Mouse (Mus musculus): ENCODE results near the gene Gm20388. TPM values are rescaled to one million over a fixed set of nuclear protein-coding genes. Genes with fewer than 3 reads are reported as not detected.
A peak's percentile ranks its signal among the peaks of the same experiment; 100 is the strongest.

Gene Gm20388
- polyA plus RNA-seq, 1 experiment from 2014 or later = not detected

DNA sequence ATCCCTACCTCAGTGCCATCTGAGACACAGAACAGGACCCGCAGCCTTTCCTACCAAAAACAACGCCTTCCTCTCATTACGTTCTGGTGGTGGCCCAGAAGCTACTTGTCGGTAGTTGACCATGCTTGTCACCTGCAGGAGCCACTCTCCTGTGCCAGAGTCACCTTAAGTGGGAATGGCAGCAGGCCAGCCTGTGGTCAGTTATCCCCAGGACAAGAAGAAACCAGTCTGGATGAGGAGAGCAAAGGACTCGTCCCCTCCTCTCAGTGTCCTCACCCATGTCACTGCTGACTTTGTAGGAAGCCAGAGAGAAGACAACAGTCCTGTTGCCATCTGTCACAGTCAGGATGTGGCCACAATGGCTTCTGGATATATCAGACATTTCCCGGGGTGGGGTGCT, 2906.3 kb downstream of the Gm20388 start:
- Histone ChIP-seq H3K9ac (no peak overlapping the region), H3K27me3 (no peaks in the 10 kb centered on the region; the same call in 1 of the 2 replicates), H3K4me2 (no peak overlapping the region), H3K9me3 (replicated peaks) (no peaks in the 10 kb centered on the region), H3K4me3 (no peak overlapping the region), H3K4me1 (replicated peaks) (no peaks in the 10 kb centered on the region), H3K36me3 (no peaks in the 10 kb centered on the region), H3K27ac (no peak overlapping the region)
- ATAC-seq (replicated peaks; ENCODE audit: insufficient number of reproducible peaks, insufficient read depth, low FRiP score, low read depth) = no peak
- 84% methylated on average over 6 of the region's 6 CpGs for WGBS

GRCm38 (mm10) chr8:122817724-122818496, 2907.3 kb downstream of the Gm20388 start:
- no peak overlapping the region for H3K4me3 ChIP-seq
- no peak for ATAC-seq (replicated peaks; ENCODE audit: insufficient number of reproducible peaks, insufficient read depth, low FRiP score, low read depth)
- H3K27ac ChIP-seq = no peak overlapping the region
- no peak overlapping the region for H3K9ac ChIP-seq
- H3K4me2 ChIP-seq = no peak overlapping the region
- no peaks in the 10 kb centered on the region for H3K36me3 ChIP-seq
- no peaks in the 10 kb centered on the region; the same call in 1 of the 2 replicates for H3K27me3 ChIP-seq
- H3K9me3 ChIP-seq (replicated peaks) = no peaks in the 10 kb centered on the region
- 44% methylated on average over 13 of the region's 13 CpGs for WGBS
- no peaks in the 10 kb centered on the region for H3K4me1 ChIP-seq (replicated peaks)

- Histone ChIP-seq H3K9me3 (replicated peaks) (no peaks in the 10 kb centered on the region), H3K4me2 (no peak overlapping the region), H3K4me3 (no peak overlapping the region), H3K36me3 (no peaks in the 10 kb centered on the region), H3K27ac (no peak overlapping the region), H3K9ac (no peak overlapping the region), H3K4me1 (replicated peaks) (no peaks in the 10 kb centered on the region), H3K27me3 (no peaks in the 10 kb centered on the region)
- ATAC-seq (replicated peaks; ENCODE audit: insufficient number of reproducible peaks, insufficient read depth, low FRiP score, low read depth) = no peak
- 61% methylated on average over 11 of the region's 11 CpGs for WGBS
These were observed 2909.1 kb downstream of the Gm20388 start for GRCm38 (mm10) chr8:122819776-122820175.

GRCm38 (mm10) chr8:122824571-122824970, 2913.9 kb downstream of the Gm20388 start:
- H3K27ac ChIP-seq = no peak overlapping the region
- no peak overlapping the region for H3K4me2 ChIP-seq
- no peak overlapping the region for H3K4me3 ChIP-seq
- no peak overlapping the region for H3K9ac ChIP-seq
- H3K4me1 ChIP-seq (replicated peaks) = no peaks in the 10 kb centered on the region
- no peaks in the 10 kb centered on the region for H3K9me3 ChIP-seq (replicated peaks)
- no peak for ATAC-seq (replicated peaks; ENCODE audit: insufficient number of reproducible peaks, insufficient read depth, low FRiP score, low read depth)
- H3K36me3 ChIP-seq = no peaks in the 10 kb centered on the region
- H3K27me3 ChIP-seq = 0 out of 2 replicates have a peak, but pooled peaks cover 13% of the 10 kb centered on the region
- 35% methylated on average over 5 of the region's 5 CpGs for WGBS

GRCm38 (mm10) chr8:122824986-122825385, 2914.3 kb downstream of the Gm20388 start:
- 67% methylated on average over 9 of the region's 9 CpGs for WGBS
- H3K4me2 ChIP-seq = no peak overlapping the region
- H3K9ac ChIP-seq = no peak overlapping the region
- 0 out of 2 replicates have a peak, but pooled peaks cover 13% of the 10 kb centered on the region for H3K27me3 ChIP-seq
- H3K27ac ChIP-seq = no peak overlapping the region
- H3K4me3 ChIP-seq = no peak overlapping the region
- H3K4me1 ChIP-seq (replicated peaks) = no peaks in the 10 kb centered on the region
- no peaks in the 10 kb centered on the region for H3K9me3 ChIP-seq (replicated peaks)
- no peak for ATAC-seq (replicated peaks; ENCODE audit: insufficient number of reproducible peaks, insufficient read depth, low FRiP score, low read depth)
- H3K36me3 ChIP-seq = no peaks in the 10 kb centered on the region

DNA sequence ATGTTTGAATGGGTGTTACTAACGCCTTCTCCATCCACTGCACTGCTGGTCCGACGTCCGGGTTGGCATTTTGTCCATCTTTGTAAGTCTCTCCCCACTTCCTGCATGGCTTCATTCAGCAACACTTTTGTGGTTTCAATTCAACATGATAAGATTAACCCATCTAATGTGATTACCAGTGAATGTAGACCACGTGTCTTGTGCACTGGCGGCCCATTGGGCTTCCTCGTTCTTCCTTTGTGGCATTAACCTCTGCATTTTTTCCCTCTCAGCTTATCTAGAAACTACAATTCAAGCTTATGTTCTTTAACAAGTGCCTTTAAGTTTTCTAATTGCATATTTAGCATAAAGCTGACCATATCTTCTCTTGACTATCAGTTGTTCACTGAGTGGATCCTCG, 2914.8 kb downstream of the Gm20388 start:
- H3K4me1 ChIP-seq (replicated peaks) = no peaks in the 10 kb centered on the region
- H3K9ac ChIP-seq = no peak overlapping the region
- no peaks in the 10 kb centered on the region for H3K36me3 ChIP-seq
- no peak for ATAC-seq (replicated peaks; ENCODE audit: insufficient number of reproducible peaks, insufficient read depth, low FRiP score, low read depth)
- H3K9me3 ChIP-seq (replicated peaks) = no peaks in the 10 kb centered on the region
- H3K4me2 ChIP-seq = no peak overlapping the region
- H3K27me3 ChIP-seq = 0 out of 2 replicates have a peak, but pooled peaks cover 13% of the 10 kb centered on the region
- H3K27ac ChIP-seq = no peak overlapping the region
- no peak overlapping the region for H3K4me3 ChIP-seq
- 58% methylated on average over 8 of the region's 8 CpGs for WGBS

GRCm38 (mm10) chr8:122829396-122829795, 2918.8 kb downstream of the Gm20388 start:
- Histone ChIP-seq H3K36me3 (no peaks in the 10 kb centered on the region), H3K4me3 (no peak overlapping the region), H3K27me3 (peaks cover 19% of the 10 kb centered on the region; the same call in 1 of the 2 replicates), H3K9ac (no peak overlapping the region), H3K4me2 (no peak overlapping the region), H3K4me1 (replicated peaks) (no peaks in the 10 kb centered on the region), H3K27ac (no peak overlapping the region), H3K9me3 (replicated peaks) (no peaks in the 10 kb centered on the region)
- ATAC-seq (replicated peaks; ENCODE audit: insufficient number of reproducible peaks, insufficient read depth, low FRiP score, low read depth) = no peak
- WGBS = 77% methylated on average over 3 of the region's 3 CpGs

- Histone ChIP-seq H3K4me3 (no peak overlapping the region), H3K27ac (no peak overlapping the region), H3K4me2 (no peak overlapping the region), H3K27me3 (peaks cover 19% of the 10 kb centered on the region; the same call in 1 of the 2 replicates), H3K36me3 (no peaks in the 10 kb centered on the region), H3K9me3 (replicated peaks) (no peaks in the 10 kb centered on the region), H3K4me1 (replicated peaks) (no peaks in the 10 kb centered on the region), H3K9ac (no peak overlapping the region)
- WGBS = 44% methylated on average over 8 of the region's 8 CpGs
- peak; percentile 68 for ATAC-seq (replicated peaks; ENCODE audit: insufficient number of reproducible peaks, insufficient read depth, low FRiP score, low read depth)
These were observed 2919.9 kb downstream of the Gm20388 start for GRCm38 (mm10) chr8:122830349-122831061.

GRCm38 (mm10) chr8:122834416-122834815, 2923.8 kb downstream of the Gm20388 start:
- H3K27ac ChIP-seq = no peak overlapping the region
- H3K36me3 ChIP-seq = no peaks in the 10 kb centered on the region
- H3K9me3 ChIP-seq (replicated peaks) = no peaks in the 10 kb centered on the region
- H3K4me3 ChIP-seq = no peak overlapping the region
- H3K9ac ChIP-seq = no peak overlapping the region
- WGBS = 82% methylated on average over 8 of the region's 8 CpGs
- H3K4me2 ChIP-seq = no peak overlapping the region
- no peak for ATAC-seq (replicated peaks; ENCODE audit: insufficient number of reproducible peaks, insufficient read depth, low FRiP score, low read depth)
- peaks cover 11% of the 10 kb centered on the region; the same call in 1 of the 2 replicates for H3K27me3 ChIP-seq
- no peaks in the 10 kb centered on the region for H3K4me1 ChIP-seq (replicated peaks)

DNA sequence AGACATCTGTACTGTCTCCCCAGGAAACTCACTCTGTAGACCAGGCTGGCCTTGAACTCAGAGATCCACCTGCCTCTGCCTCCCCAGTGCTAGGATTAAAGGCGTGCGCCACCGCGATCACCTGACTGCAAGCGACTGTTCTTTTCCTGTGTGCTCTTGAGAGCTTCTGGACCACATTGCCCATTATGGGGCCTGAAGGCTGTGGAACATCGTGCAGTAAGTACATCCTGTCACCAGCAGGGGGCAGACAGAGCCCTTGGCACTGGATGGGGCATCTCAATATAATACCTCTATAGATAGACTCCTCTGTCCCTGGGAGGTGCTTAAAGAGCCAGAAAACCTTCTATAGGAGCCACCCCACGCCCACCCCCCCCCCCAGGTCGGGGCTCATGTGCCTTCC, 2924.3 kb downstream of the Gm20388 start:
- Histone ChIP-seq H3K27ac (no peak overlapping the region), H3K4me3 (no peak overlapping the region), H3K9ac (no peak overlapping the region), H3K36me3 (no peaks in the 10 kb centered on the region), H3K4me1 (replicated peaks) (no peaks in the 10 kb centered on the region), H3K27me3 (peaks cover 10% of the 10 kb centered on the region; the same call in 1 of the 2 replicates), H3K9me3 (replicated peaks) (no peaks in the 10 kb centered on the region), H3K4me2 (no peak overlapping the region)
- 20% methylated on average over 8 of the region's 8 CpGs for whole genome bisulfite sequencing
- no peak for ATAC-seq (replicated peaks; ENCODE audit: insufficient number of reproducible peaks, insufficient read depth, low FRiP score, low read depth)

DNA sequence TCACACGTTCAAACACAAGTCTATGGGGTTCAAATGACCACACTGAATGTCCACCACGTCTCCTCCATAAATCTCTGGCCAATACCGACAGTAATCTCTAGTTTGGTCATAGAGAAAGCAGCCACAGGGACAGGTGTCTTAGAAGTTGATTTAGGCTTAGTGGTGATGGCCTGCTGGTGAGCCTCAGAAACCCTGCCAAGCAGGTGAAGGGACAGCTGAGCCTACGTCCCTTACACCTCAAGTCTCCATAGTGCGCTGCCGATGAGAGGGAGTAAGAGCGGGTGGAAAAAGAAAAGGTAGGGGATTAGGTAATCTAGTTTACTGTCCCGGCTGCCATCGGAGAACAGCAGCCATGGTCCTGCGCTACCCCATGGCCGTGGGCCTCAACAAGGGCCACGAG, 2925.6 kb downstream of the Gm20388 start:
- ATAC-seq (replicated peaks; ENCODE audit: insufficient number of reproducible peaks, insufficient read depth, low FRiP score, low read depth) = no peak
- 86% methylated on average over 12 of the region's 12 CpGs for WGBS

More for the DNA sequence above, 2925.6 kb downstream of the Gm20388 start:
- Histone ChIP-seq H3K4me3 (no peak overlapping the region), H3K27me3 (peaks cover 8% of the 10 kb centered on the region; the same call in 1 of the 2 replicates), H3K9me3 (replicated peaks) (no peaks in the 10 kb centered on the region), H3K9ac (no peak overlapping the region), H3K27ac (no peak overlapping the region), H3K4me2 (no peak overlapping the region), H3K4me1 (replicated peaks) (no peaks in the 10 kb centered on the region), H3K36me3 (no peaks in the 10 kb centered on the region)
